Mouse (Mus musculus) stomach, postnatal 0 days (tissue): ENCODE measurements at regions not wholly inside any gene's neighbourhood (a gene's known extent, or its start where the extent isn't known, plus 50 kb on each side); places are given as distances from the start of the nearest gene placed in this dataset.

Source experiments
- CTCF ChIP-seq: IDR thresholded peaks from 2 replicates; pipeline ENCODE4 v1.5.1; 2016; ENCODE audit warnings: antibody characterized with exemption, low read depth, mild to moderate bottlenecking, moderate library complexity
- EP300 ChIP-seq: optimal IDR thresholded peaks from 2 replicates; pipeline ENCODE3; 2016; ENCODE audit warnings: antibody characterized with exemption

- no peak for TF ChIP-seq CTCF
- TF ChIP-seq EP300: no peak
Observed at GRCm38 (mm10) chr4:23984005-23984404, 512.2 kb upstream of the Mms22l start.
